10 mouse cellular contexts compared by ENCODE assay signal in the genomic region with DNA sequence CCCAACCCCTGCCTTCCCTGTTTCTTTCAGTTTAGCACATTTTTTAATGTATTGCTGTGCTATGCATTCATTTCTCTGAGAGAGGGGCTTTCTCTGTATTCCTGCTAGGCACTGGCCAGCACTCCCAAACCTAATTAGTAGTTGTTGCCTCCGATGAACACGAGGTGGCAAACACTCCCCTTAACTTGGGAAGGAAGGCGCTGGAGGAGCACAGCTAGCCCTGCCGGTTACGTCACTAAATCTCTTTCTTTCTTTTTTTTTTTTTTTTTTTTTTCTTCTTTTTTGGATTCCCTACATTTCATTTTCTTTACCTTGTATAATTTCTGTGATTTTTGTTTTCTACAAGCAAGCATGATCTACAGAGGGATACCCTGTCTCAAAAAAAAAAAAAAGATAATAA. TPM values are rescaled to one million over a fixed set of nuclear protein-coding genes. Genes with fewer than 3 reads are reported as not detected.
DNase-seq lines count a peak whose midpoint lies in the region; ATAC-seq and TF ChIP-seq lines count a peak whose summit lies in the region.
"Had no signal": no experiment of that assay in that cellular context is flagged by ENCODE, and none has a peak within 500 bp of the region (broad histone marks: within the 10 kb centered on the region; RNA-seq: fewer than 3 reads in every experiment).

No protein-coding gene starts in this region.

- H3K36me3 ChIP-seq in thymus, adult 2 months (ENCODE audit: control insufficient read depth, insufficient read depth, low read length): no peaks in the 10 kb centered on the region
- no peaks in the 10 kb centered on the region for H3K36me3 ChIP-seq in embryonic facial prominence, embryonic 14.5 days (ENCODE audit: control insufficient read depth, insufficient read depth, low read length)
- no peaks in the 10 kb centered on the region for H3K36me3 ChIP-seq in neural tube, embryonic 11.5 days (ENCODE audit: control insufficient read depth, insufficient read depth, low read length)

- no peak for TF ChIP-seq POLR2A in thymus, adult 2 months (IDR thresholded peaks at IDR 0.05; ENCODE audit: control insufficient read depth, extremely low read depth, insufficient read depth, low read length, poor library complexity)

- no peak overlapping the region for H3K4me3 ChIP-seq in thymus, adult 2 months (ENCODE audit: control insufficient read depth, insufficient read depth, low read length)
- no peak overlapping the region for H3K4me3 ChIP-seq in embryonic facial prominence, embryonic 14.5 days (ENCODE audit: low read depth, low read length)
- no peak overlapping the region for H3K4me3 ChIP-seq in neural tube, embryonic 11.5 days (ENCODE audit: low read depth, low read length)

- WGBS in thymus, adult 2 months: 12% methylated on average over 5 of the region's 5 CpGs
- WGBS in embryonic facial prominence, embryonic 14.5 days: 9% methylated on average over 5 of the region's 5 CpGs
- 9% methylated on average over 5 of the region's 5 CpGs for WGBS in neural tube, embryonic 11.5 days

- no peak for TF ChIP-seq CTCF in thymus, adult 2 months (IDR thresholded peaks at IDR 0.05; ENCODE audit: borderline replicate concordance, control insufficient read depth, extremely low read depth, insufficient read depth, low read length, poor library complexity)

- H3K9ac ChIP-seq in embryonic facial prominence, embryonic 14.5 days (ENCODE audit: low read depth, low read length): no peak overlapping the region
- H3K9ac ChIP-seq in neural tube, embryonic 11.5 days (ENCODE audit: low read length): no peak overlapping the region

- H3K27ac ChIP-seq in thymus, adult 2 months (ENCODE audit: control insufficient read depth, insufficient read depth, low read length): no peak overlapping the region
- no peak overlapping the region for H3K27ac ChIP-seq in embryonic facial prominence, embryonic 14.5 days (replicated peaks; ENCODE audit: low read depth, low read length)
- H3K27ac ChIP-seq in neural tube, embryonic 11.5 days (ENCODE audit: low read depth, low read length): no peak overlapping the region

- no peaks in the 10 kb centered on the region for H3K9me3 ChIP-seq in embryonic facial prominence, embryonic 14.5 days (ENCODE audit: control insufficient read depth, low read length)
- no peaks in the 10 kb centered on the region for H3K9me3 ChIP-seq in neural tube, embryonic 11.5 days (ENCODE audit: control insufficient read depth, low read length)

- ATAC-seq in embryonic facial prominence, embryonic 14.5 days (ENCODE audit: low read depth): peak; percentile 78; the same call in 1 of the 2 replicates
- ATAC-seq in neural tube, embryonic 11.5 days (ENCODE audit: insufficient read depth, low FRiP score, low TSS enrichment): no peak
- ATAC-seq in inflammation-experienced regulatory T-cells, adult 6 months: no peak

- no peaks in the 10 kb centered on the region for H3K27me3 ChIP-seq in thymus, adult 2 months (ENCODE audit: control insufficient read depth, insufficient read depth, low read length)
- H3K27me3 ChIP-seq in embryonic facial prominence, embryonic 14.5 days (replicated peaks; ENCODE audit: control insufficient read depth, insufficient read depth, low read length): no peaks in the 10 kb centered on the region
- no peaks in the 10 kb centered on the region for H3K27me3 ChIP-seq in neural tube, embryonic 11.5 days (ENCODE audit: control insufficient read depth, insufficient read depth, low read length)

- no peaks in the 10 kb centered on the region for H3K4me1 ChIP-seq in thymus, adult 2 months (replicated peaks; ENCODE audit: control insufficient read depth, insufficient read depth, low read length)
- H3K4me1 ChIP-seq in embryonic facial prominence, embryonic 14.5 days (ENCODE audit: control insufficient read depth, insufficient read depth, low read length): peaks cover 3% of the 10 kb centered on the region
- H3K4me1 ChIP-seq in neural tube, embryonic 11.5 days (ENCODE audit: control insufficient read depth, insufficient read depth, low read length): no peaks in the 10 kb centered on the region

- no peak overlapping the region for H3K4me2 ChIP-seq in embryonic facial prominence, embryonic 14.5 days (ENCODE audit: low read depth, low read length)
- H3K4me2 ChIP-seq in neural tube, embryonic 11.5 days (ENCODE audit: low read depth): no peak overlapping the region

- DNase-seq in gastrocnemius, adult 18-20 months (ENCODE audit: low spot score): peak; percentile 27
- no peak for DNase-seq in gastrocnemius, postnatal 25 days
- peak; percentile 9 for DNase-seq in thymus, postnatal 0 days (ENCODE audit: low spot score)
- no peak for DNase-seq in thymus, adult 2 months
- peak; percentile 83 for DNase-seq in embryonic facial prominence, embryonic 14.5 days (ENCODE audit: low spot score)
- DNase-seq in layer of hippocampus, postnatal 14 days (ENCODE audit: low spot score in 2 of 2): peak; percentile 24 to 49
- DNase-seq in neural tube, embryonic 11.5 days (ENCODE audit: low spot score): peak; percentile 46

RNA-seq across cellular contexts. Expression of a gene that starts 6.9 kb away (rescaled TPM):
- total RNA-seq in gastrocnemius, adult 18-20 months (2021): 1 to 10 TPM; 2.2 to 2.7 TPM
- 1 to 10 TPM; 3.4 to 3.7 TPM for total RNA-seq in gastrocnemius, postnatal 25 days (2021)
- 9.0 and 10.0 TPM in 2 replicates for polyA plus RNA-seq in thymus, postnatal 0 days (2015; fragmentation: Nextera tagmentation; extraction: Ambion mirVana)
- polyA plus RNA-seq in thymus, adult 2 months (2012; rRNA removed): 51.1 and 54.1 TPM in 2 replicates
- 23.6 and 26.1 TPM in 2 replicates for polyA plus RNA-seq in embryonic facial prominence, embryonic 14.5 days (2014; fragmentation: Nextera tagmentation; extraction: Ambion mirVana)
- 10 to 100 TPM; 23.6 to 24.6 TPM for total RNA-seq in layer of hippocampus, postnatal 14 days (2021)
- 24.2 and 24.6 TPM in 2 replicates for polyA plus RNA-seq in neural tube, embryonic 11.5 days (2014; fragmentation: Nextera tagmentation; extraction: Ambion mirVana)
- 1 to 10 TPM; 5.4 to 8.6 (median 7.3) TPM for polyA plus RNA-seq in inflammation-experienced regulatory T-cells, adult 6 months (2017; shearing (Covaris generic))

RNA-seq across cellular contexts. Expression of a gene that starts 39.5 kb away (rescaled TPM):
- under 1 TPM in 1 of 2 experiments, not detected in 1; 0.39 TPM for total RNA-seq in gastrocnemius, adult 18-20 months (2021)
- not detected for total RNA-seq in gastrocnemius, postnatal 25 days (2021)
- not detected in 2 replicates for polyA plus RNA-seq in thymus, postnatal 0 days (2015; fragmentation: Nextera tagmentation; extraction: Ambion mirVana)
- polyA plus RNA-seq in thymus, adult 2 months (2012; rRNA removed): 0.29 and 0.67 TPM in 2 replicates
- polyA plus RNA-seq in embryonic facial prominence, embryonic 14.5 days (2014; fragmentation: Nextera tagmentation; extraction: Ambion mirVana): not detected in 2 replicates
- total RNA-seq in layer of hippocampus, postnatal 14 days (2021): not detected
- polyA plus RNA-seq in neural tube, embryonic 11.5 days (2014; fragmentation: Nextera tagmentation; extraction: Ambion mirVana): 0.13 and 0.55 TPM in 2 replicates
- polyA plus RNA-seq in inflammation-experienced regulatory T-cells, adult 6 months (2017; shearing (Covaris generic)): not detected
- total RNA-seq: adrenal gland, postnatal 36 days had no signal
- polyA plus RNA-seq: large intestine, adult 2 months had no signal

RNA-seq across cellular contexts. Expression of a gene that starts 58.3 kb away (rescaled TPM):
- total RNA-seq in gastrocnemius, adult 18-20 months (2021): 1 to 10 TPM; 5.5 to 7.0 TPM
- total RNA-seq in gastrocnemius, postnatal 25 days (2021): 10 to 100 TPM in 1 of 2 experiments, 1 to 10 TPM in 1; 9.0 to 10.2 TPM
- polyA plus RNA-seq in thymus, postnatal 0 days (2015; fragmentation: Nextera tagmentation; extraction: Ambion mirVana): 12.7 and 13.9 TPM in 2 replicates
- polyA plus RNA-seq in thymus, adult 2 months (2012; rRNA removed): 21.0 and 25.4 TPM in 2 replicates
- 74.4 and 76.8 TPM in 2 replicates for polyA plus RNA-seq in embryonic facial prominence, embryonic 14.5 days (2014; fragmentation: Nextera tagmentation; extraction: Ambion mirVana)
- total RNA-seq in layer of hippocampus, postnatal 14 days (2021): 10 to 100 TPM; 22.6 to 24.1 TPM
- polyA plus RNA-seq in neural tube, embryonic 11.5 days (2014; fragmentation: Nextera tagmentation; extraction: Ambion mirVana): 31.3 and 32.3 TPM in 2 replicates
- 1 to 10 TPM in 1 of 3 experiments, under 1 TPM in 1, not detected in 1; 0.26 to 1.0 TPM for polyA plus RNA-seq in inflammation-experienced regulatory T-cells, adult 6 months (2017; shearing (Covaris generic))

Comparison
In these comparisons a context has a peak if more than half of its experiments do, and no peak if none do; other contexts are left out.
1. DNase-seq: peak in gastrocnemius, adult 18-20 months (single experiment), thymus, postnatal 0 days (single experiment), embryonic facial prominence, embryonic 14.5 days (single experiment), layer of hippocampus, postnatal 14 days (2 of 2) and neural tube, embryonic 11.5 days (single experiment); none in gastrocnemius, postnatal 25 days (single experiment) and thymus, adult 2 months (single experiment).